Mouse (Mus musculus): ENCODE measurements around the gene Kxd1.

The Kxd1 gene

GRCm38 (mm10) chr8:70466305-70466704 is 61.5 kb downstream of the Kxd1 start:
- no peak for DNase-seq

DNA sequence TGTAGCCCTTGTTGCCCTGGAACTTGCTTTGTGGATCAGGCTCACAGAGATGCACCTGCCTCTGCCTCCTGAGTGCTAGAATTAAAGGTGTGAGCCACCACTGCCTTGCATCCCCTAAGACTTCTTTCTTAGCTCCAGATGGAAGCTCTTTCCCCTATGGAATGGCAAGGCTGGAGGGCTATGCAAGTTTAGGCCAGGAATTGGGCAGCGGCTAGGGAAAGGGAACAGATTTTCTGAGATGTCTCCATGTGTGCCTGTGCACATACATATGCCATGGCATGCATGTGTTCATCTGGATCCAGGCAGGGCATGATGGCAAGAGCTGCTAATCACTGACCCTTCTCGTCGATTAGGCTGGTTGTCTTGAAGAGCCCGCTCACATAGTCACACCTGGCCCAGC is 62.1 kb downstream of the Kxd1 start:
- no peak for DNase-seq

GRCm38 (mm10) chr8:70464162-70464561 is 63.6 kb downstream of the Kxd1 start:
- DNase-seq = no peak

GRCm38 (mm10) chr8:70463306-70463705 is 64.5 kb downstream of the Kxd1 start:
- no peak for DNase-seq

DNA sequence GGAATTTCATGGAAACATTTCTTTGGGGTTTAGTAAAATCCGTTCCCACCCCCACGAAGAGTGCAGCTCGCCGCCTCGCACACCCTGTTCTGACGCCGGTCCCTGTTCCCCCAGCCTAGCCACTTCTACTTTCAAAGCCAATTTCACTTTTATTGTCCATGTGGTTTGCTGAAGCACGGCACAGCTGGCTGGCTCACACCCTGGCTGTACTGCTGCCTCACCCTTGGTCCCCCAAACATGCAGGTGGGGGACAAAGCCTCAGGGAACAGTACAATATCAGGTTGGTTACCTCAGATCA is 65.3 kb downstream of the Kxd1 start:
- no peak for DNase-seq

DNA sequence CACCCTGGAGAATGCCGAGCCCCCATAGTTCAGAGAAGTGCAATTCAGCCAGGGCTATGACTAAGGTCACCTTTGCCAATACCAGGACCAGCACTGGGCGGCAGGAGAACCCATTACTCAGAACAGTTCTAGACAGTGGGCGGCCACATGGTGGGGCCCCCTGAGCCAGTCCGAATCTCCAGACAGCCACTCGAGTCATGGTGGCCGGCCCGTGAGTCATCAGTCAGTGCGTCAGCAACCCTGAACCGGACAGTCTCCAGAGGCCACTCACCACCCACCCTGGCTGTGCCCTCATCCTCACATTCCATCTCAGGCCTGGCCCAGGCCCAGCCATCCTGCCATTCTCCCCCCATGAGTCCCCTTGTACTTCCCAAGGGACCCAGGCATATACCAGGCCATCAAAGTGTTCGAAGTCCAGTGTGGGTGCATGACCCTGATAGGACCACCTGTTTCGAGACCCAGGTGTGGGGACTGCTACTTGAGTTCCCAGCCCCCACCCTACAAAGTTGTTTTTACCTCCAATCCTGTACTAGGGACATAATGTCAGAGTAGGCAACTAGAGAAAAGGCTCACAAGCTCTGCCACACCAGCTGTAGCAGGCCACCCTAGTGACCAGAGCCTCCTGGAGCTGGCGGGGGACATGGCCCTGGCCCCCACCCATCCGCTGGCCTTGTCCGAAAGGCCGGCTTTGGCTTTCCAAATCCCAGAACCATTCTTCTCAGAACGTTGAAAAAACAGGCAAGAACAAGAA is 65.8 kb downstream of the Kxd1 start:
- no peak for DNase-seq

DNA sequence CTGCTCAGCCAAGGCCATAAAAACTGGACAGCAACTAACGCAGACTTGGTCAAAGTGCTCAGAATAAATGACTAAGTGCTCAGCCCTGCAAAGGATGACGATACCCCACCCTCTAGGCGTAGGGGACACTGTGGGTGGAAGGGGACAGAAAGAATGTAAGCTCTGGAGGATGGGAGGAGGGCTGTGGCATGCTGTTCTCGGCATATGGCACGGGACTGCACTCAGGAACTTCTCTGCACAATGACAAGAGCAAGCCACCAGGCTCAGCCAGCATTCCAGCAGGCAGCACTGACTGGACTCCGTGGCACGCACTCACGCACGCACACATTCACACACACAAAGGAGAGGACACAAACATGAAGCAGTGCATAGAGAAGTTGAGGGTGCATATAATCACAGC is 67.2 kb downstream of the Kxd1 start:
- DNase-seq = peak; percentile 72

GRCm38 (mm10) chr8:70460199-70460598 is 67.6 kb downstream of the Kxd1 start:
- DNase-seq = no peak

GRCm38 (mm10) chr8:70459636-70460035 is 68.1 kb downstream of the Kxd1 start:
- DNase-seq = no peak

DNA sequence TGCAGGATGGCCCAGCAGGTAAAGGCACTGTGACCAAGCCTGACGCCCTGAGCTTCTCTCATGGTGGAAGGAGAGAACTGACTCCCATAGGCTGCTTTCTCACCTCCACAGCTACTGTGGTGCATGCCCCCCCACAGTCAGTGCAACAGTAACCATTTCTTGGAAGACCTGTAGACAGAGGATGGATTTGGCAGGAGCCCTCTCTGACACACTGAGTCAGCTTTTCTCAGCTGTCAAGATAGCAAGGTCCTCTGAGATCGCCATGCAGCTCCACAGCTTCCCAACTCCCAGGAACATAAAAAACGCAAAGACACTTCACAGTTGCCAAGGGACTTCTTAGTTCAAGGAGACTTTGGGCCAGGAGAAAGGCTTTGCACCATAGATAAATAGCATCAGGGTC is 69.3 kb downstream of the Kxd1 start:
- DNase-seq = no peak

Data from cerebellum, adult 9-10 months (tissue).